Mouse (Mus musculus) mesoderm, embryonic 11.5 days (tissue): Measurements from ENCODE around the gene Bak1.
"Not testable (repeated sequence)": the region's sequence is repeated elsewhere in the genome, so short reads cannot be mapped to it uniquely, and the experiment has no call there.

Experiments
- DNase-seq: peaks from one replicate; pipeline ENCODE4 v3.0.0-alpha.2; 2012; ENCODE audit warnings: low read depth, low spot score

Bak1 gene

DNA sequence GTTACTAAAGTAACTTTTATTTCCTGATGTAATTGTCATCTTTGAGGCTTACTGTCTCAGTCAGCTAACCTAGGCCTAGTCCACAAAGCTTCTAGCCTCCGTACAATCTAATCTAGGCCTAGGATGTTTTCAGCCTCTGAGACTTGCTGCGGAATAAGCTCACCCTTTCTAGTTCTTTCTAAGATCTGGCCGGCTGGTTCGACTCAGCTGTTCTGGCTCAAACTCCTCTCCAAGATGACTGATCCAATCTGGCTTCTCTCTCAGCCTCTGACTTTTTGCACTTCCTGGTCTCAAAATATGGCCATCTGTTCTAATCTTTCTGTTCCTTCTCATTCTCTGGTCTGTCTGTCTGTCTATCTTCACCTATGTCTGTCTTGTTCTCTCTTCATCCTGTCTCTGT, 45.4 kb downstream of the Bak1 start:
- DNase-seq, result no peak

DNA sequence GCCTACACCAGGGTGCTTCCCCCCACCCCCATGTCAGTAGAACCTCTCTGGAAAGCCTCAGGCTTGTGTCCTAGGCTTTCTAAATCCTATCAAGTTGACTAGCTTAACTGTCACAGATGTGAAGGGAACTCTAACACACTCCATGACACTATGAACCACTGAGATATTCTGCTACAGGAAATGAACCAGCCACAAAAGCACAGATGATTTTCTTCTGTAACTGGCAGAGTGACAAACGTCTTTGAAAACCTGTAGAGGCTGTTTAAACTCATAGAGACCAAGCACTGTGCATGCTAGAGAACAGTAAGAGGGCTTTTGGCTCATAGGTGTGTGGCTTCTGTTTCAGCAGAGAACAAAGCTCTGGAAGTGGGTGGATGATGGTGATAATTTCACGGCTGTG, 47.8 kb downstream of the Bak1 start:
- DNase-seq, result no peak

DNA sequence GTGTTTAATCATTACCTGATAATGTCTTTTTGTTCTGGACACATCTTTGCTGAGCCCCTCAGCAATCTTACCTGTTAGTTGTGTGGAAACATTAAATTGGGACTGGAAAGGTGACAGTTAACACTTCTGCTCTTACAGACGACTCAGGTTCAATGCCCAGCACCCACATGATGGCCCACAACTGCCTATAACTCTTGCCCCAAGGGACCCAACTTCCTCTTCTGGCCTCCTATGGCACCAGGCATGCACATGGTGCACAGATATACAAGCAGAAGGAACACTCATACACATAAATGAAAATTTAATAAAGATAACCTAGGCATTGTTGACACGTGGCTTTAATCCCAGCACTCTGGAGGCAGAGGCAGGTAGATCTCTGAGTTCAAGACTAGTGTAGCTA, 49.4 kb downstream of the Bak1 start:
- no peak for DNase-seq

DNA sequence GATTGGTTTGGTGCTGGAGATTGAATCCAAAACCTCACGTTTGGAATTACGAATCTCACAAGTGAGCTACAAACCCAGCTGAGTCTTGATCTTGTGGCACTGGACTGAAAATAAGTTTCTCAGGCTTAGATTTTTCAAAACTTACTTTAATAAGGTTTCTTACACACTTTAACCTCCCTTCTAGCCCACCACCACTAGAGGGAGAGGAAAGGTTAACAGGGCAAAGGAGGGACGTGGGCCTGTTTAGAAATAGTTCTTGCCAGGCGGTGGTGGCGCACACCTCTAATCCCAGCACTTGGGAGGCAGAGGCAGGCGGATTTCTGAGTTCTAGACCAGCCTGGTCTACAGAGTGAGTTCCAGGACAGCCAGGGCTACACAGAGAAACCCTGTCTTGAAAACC, 51.5 kb downstream of the Bak1 start:
- DNase-seq, result not testable (repeated sequence)

DNA sequence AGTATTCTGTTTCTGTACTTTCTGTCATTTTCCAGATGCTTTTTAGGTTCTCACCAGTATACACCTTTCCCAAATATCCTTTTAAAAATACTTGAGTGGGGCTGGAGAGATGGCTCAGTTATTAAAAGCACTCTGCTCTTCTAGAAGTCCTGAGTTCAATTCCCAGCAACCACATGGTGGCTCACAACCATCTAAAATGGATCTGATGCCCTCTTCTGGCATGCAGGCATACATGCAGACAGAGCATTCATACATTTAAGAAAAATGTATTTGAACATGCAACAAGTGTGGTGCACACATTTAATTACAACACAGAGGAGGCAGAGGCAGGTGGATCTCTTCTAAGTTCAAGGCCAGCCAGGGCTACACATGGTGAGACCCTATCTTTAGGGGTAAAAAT, 53.4 kb downstream of the Bak1 start:
- DNase-seq, result no peak

DNA sequence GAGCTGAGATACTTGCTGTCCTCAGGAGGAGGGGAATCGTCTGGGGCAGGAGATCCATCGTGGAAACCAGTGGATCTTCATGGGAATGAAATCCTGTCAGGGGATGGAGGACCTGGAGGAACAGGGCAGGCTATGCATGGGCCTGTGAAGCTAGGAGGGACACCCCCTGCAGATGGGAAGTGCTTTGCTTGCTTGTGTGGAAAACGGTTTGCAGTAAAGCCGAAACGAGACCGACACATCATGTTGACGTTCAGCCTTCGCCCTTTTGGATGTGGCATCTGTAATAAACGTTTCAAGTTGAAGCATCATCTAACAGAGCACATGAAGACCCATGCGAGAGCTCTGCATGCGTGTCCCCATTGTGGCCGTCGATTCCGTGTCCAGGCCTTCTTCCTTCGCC, 54.3 kb downstream of the Bak1 start:
- no peak for DNase-seq

DNA sequence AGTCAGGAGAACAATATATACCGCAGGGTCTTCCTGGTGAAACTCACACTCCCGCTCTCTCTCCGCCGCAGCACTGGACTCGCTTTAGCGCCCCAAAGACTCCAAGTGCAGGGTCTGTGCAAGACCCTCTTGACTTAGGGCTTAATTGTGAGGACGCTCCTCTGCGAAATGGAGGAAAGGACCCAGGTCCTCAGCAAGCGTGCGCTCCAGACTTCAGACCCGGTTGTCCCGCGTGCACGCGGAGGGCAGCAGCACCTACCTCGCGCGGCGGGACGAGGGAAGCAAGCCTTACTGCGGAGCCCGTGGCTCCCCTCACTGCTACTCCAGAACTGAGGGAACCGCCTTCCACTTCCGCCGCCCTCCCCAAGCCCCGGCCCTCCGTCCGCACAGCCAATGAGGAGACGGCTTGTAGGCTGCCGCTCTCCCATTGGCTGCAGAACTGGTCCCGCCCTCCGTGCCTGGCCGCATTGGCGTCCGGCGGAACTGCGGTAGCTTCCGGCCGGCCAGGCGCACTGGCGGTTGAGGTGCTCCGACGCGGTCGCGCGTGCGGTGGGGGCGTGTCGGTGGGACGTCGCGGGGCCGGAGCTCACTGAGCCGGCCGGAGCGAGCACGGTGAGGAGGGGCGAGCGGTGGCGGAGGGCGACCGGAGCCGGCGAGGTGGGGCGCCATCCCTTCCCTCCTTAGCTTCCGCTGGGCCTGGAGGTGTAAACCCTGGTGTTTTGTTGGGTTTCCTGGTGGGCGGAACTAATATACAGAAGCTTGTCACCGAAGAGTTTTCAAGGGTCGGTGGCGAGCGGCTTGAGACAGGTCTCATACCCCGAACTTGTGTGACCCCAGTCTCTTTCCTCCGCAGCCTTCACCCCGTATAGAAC, 55.9 kb downstream of the Bak1 start, which contains the start of gene Zbtb9:
Gene Zbtb9 (plus strand): TSS at position 465 of the 872 bp plus-strand sequence.
- DNase-seq, result peak; percentile 96

DNA sequence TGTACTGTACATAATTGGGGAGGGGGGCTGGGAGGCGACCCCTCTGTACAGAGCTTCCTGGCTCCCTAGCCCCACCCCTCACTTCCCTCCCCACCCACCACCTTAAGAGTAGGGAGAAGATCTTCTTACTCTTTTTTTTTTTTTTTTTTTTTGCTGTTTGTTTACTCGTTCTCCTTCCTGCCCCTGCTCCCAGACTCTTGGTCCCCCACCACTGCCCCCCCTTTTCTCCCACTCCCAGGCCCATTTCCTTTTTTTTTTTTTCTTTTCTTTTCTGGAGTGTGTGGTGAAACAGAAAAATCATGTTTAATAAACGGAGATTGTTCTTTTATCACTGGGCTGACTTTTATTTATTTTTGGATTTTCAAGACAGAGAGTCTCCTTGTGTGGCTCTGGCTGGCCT, 56.7 kb downstream of the Bak1 start:
- no peak for DNase-seq

DNA sequence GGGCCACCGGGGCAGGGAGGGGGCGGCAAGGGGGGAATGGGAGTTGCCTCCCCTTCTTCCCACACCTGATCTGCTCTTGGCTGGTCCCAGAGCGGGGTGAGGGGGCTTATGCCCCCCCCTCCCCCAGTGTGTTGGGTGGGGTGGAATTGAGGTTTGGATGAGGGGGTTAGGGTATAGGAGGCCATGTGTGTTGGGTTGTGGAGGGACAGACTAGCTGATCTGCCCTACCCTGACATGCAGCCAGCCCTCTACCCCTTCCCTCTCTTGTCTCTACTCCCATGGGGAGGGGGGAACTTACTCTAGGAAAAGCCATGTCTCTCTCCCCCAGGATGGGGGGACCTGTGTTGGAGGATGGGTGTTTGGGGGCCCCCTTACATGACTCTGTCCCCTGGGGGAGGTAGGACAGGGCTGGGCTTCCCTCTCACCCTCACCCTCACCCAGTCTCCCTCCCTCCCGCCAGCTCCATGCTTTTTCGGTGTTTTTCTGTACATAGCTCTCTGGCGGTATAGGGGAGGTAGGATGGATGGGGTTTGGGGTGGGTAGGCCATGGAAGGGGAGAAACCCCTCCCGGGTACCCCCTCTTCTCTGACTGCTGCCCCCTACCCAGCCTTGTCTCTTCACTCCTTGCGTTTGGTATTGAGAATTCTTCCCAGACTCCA, 57.4 kb downstream of the Bak1 start:
- no peak for DNase-seq

DNA sequence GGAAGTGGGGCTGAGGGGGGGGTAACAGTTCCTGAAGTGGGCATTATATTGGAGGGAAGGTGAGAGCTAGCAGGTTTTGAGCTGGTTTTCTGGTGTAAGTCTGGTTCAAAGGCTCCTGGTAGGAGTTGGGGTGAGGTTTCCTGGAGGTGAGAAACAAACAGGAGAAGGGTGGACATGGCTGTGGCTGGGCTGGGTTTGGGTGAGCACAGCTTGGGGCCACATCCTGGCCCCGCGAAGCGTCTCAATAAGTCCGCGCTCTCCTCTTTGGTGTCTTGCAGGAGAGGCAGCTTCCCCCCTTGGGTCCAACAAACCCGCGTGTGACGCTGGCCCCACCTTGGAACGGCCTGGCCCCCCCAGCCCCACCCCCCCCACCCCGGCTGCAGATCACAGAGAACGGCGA, 58.6 kb downstream of the Bak1 start:
- no peak for DNase-seq
